In genomic region chr2:11637115-11637514, GRCm38 (mm10) we compare ENCODE assay signal across 17 mouse cellular contexts. TPM values are rescaled to one million over a fixed set of nuclear protein-coding genes. Genes with fewer than 3 reads are reported as not detected.
A peak's percentile ranks its signal among the peaks of the same experiment; 100 is the strongest.
DNase-seq lines count a peak whose midpoint lies in the region; ATAC-seq and TF ChIP-seq lines count a peak whose summit lies in the region.
"Had no signal": no experiment of that assay in that cellular context is flagged by ENCODE, and none has a peak within 500 bp of the region (broad histone marks: within the 10 kb centered on the region; RNA-seq: fewer than 3 reads in every experiment).

No protein-coding gene starts in this region.

- peak overlapping the region; percentile 91 for H3K4me2 ChIP-seq in CH12.LX (ENCODE audit: insufficient read depth, low read depth, poor library complexity, severe bottlenecking)
- H3K4me2 ChIP-seq: embryonic facial prominence, embryonic 13.5 days; liver, embryonic 13.5 days; midbrain, embryonic 13.5 days had no signal

- H3K36me3 ChIP-seq in liver, adult 2 months (ENCODE audit: control insufficient read depth, insufficient read depth, low read length), result no peaks in the 10 kb centered on the region
- H3K36me3 ChIP-seq in CH12.LX (replicated peaks in 1 of 2; ENCODE audit: control insufficient read depth in 1 of 2, insufficient read depth in 1 of 2, low read length in 1 of 2), result no peaks in the 10 kb centered on the region
- H3K36me3 ChIP-seq in thymus, adult 2 months (ENCODE audit: control insufficient read depth, insufficient read depth, low read length), result no peaks in the 10 kb centered on the region
- H3K36me3 ChIP-seq: embryonic facial prominence, embryonic 13.5 days; liver, embryonic 13.5 days; midbrain, embryonic 13.5 days had no signal

- no peaks in the 10 kb centered on the region for H3K79me2 ChIP-seq in liver, adult 2 months (ENCODE audit: control insufficient read depth, insufficient read depth, low read length)
- H3K79me2 ChIP-seq in CH12.LX (replicated peaks; ENCODE audit: control insufficient read depth, extremely low read depth, insufficient read depth, poor library complexity, severe bottlenecking), result no peaks in the 10 kb centered on the region

- H3K4me1 ChIP-seq in liver, adult 2 months (ENCODE audit: control insufficient read depth, insufficient read depth, low read length), result no peaks in the 10 kb centered on the region
- H3K4me1 ChIP-seq in CH12.LX (ENCODE audit: control insufficient read depth in 1 of 2, insufficient read depth in 2 of 2), result peaks cover 29 to 48% of the 10 kb centered on the region in 2 experiments
- peaks cover 23% of the 10 kb centered on the region for H3K4me1 ChIP-seq in thymus, adult 2 months (replicated peaks; ENCODE audit: control insufficient read depth, insufficient read depth, low read length)
- H3K4me1 ChIP-seq: embryonic facial prominence, embryonic 13.5 days; liver, embryonic 13.5 days; midbrain, embryonic 13.5 days had no signal

- TF ChIP-seq RAD21 in CH12.LX (IDR thresholded peaks at IDR 0.05; ENCODE audit: low read depth, low read length), result no peak

- H3K27me3 ChIP-seq in liver, adult 2 months (ENCODE audit: control insufficient read depth, insufficient read depth, low read length), result no peaks in the 10 kb centered on the region
- H3K27me3 ChIP-seq in CH12.LX (replicated peaks), result no peaks in the 10 kb centered on the region
- no peaks in the 10 kb centered on the region for H3K27me3 ChIP-seq in thymus, adult 2 months (ENCODE audit: control insufficient read depth, insufficient read depth, low read length)
- H3K27me3 ChIP-seq: embryonic facial prominence, embryonic 13.5 days; liver, embryonic 13.5 days; midbrain, embryonic 13.5 days had no signal

- H3K27ac ChIP-seq in liver, adult 2 months (replicated peaks; ENCODE audit: insufficient read depth, low read depth, low read length), result no peak overlapping the region
- peak overlapping the region; percentile 97 for H3K27ac ChIP-seq in CH12.LX (ENCODE audit: insufficient read depth, low read depth)
- peak overlapping the region; percentile 95 for H3K27ac ChIP-seq in thymus, adult 2 months (ENCODE audit: control insufficient read depth, insufficient read depth, low read length)
- H3K27ac ChIP-seq: embryonic facial prominence, embryonic 13.5 days; heart, adult 2 months; liver, embryonic 13.5 days; midbrain, embryonic 13.5 days had no signal

- DNase-seq in liver, adult 2 months (ENCODE audit: extremely low read depth, low read depth, low spot score), result peak; percentile 8
- DNase-seq in liver (no peak), CH12.LX (ENCODE audit: extremely low read depth) (peak; percentile 93)
- DNase-seq in thymus, adult 2 months, result peak; percentile 47
- no peak for DNase-seq in gastrocnemius, postnatal 10 days
- DNase-seq in left cerebral cortex, adult 11 months (ENCODE audit: low spot score), result no peak
- no peak for DNase-seq in frontal cortex, postnatal 25 days (ENCODE audit: low spot score in 2 of 2)
- DNase-seq: cerebellum, adult 2 months; liver, embryonic 13.5 days had no signal

- no peak overlapping the region for H3K9ac ChIP-seq in liver, adult 2 months (ENCODE audit: low read depth, low read length)
- H3K9ac ChIP-seq in CH12.LX (ENCODE audit: insufficient read depth, low read depth), result peak overlapping the region; percentile 85
- H3K9ac ChIP-seq: embryonic facial prominence, embryonic 13.5 days; liver, embryonic 13.5 days; midbrain, embryonic 13.5 days had no signal

- ATAC-seq in inflammation-experienced regulatory T-cells, adult 6 months, result peak; percentile 38
- ATAC-seq: forebrain, embryonic 14.5 days; midbrain, embryonic 13.5 days had no signal

- WGBS in liver, adult 2 months, result 66% methylated on average over 1 of the region's 1 CpGs
- 0% methylated on average over 1 of the region's 1 CpGs for WGBS in thymus, adult 2 months

- no peak for TF ChIP-seq CTCF in liver, adult 2 months (IDR thresholded peaks at IDR 0.05; ENCODE audit: low read depth, low read length)
- TF ChIP-seq CTCF in CH12.LX (conservative IDR thresholded peaks at IDR 0.05 in 1 of 2, IDR thresholded peaks at IDR 0.05 in 1 of 2; ENCODE audit: low read depth in 2 of 2, low read length in 2 of 2), result no peak
- TF ChIP-seq CTCF in thymus, adult 2 months (IDR thresholded peaks at IDR 0.05; ENCODE audit: borderline replicate concordance, control insufficient read depth, extremely low read depth, insufficient read depth, low read length, poor library complexity), result no peak

- H3K4me3 ChIP-seq in liver, adult 2 months (ENCODE audit: insufficient read depth, low read depth, low read length), result no peak overlapping the region
- H3K4me3 ChIP-seq in CH12.LX (replicated peaks in 1 of 3; ENCODE audit: low read depth in 2 of 3, low read length in 2 of 3, poor library complexity in 1 of 3), result no peak overlapping the region
- no peak overlapping the region for H3K4me3 ChIP-seq in thymus, adult 2 months (ENCODE audit: control insufficient read depth, insufficient read depth, low read length)
- H3K4me3 ChIP-seq: embryonic facial prominence, embryonic 13.5 days; heart, adult 2 months; liver, embryonic 13.5 days; midbrain, embryonic 13.5 days had no signal

- H3K9me3 ChIP-seq in CH12.LX (replicated peaks; ENCODE audit: low read length), result peaks cover 6% of the 10 kb centered on the region
- H3K9me3 ChIP-seq: embryonic facial prominence, embryonic 13.5 days; liver, embryonic 13.5 days; midbrain, embryonic 13.5 days had no signal

- TF ChIP-seq POLR2A in liver, adult 2 months (IDR thresholded peaks at IDR 0.05; ENCODE audit: extremely low read depth, insufficient read depth, low read length), result no peak
- TF ChIP-seq POLR2A in CH12.LX (IDR thresholded peaks at IDR 0.05; ENCODE audit: low read depth, low read length), result peak; percentile 42; the same call in 1 of the 2 replicates
- TF ChIP-seq POLR2A in thymus, adult 2 months (IDR thresholded peaks at IDR 0.05; ENCODE audit: control insufficient read depth, extremely low read depth, insufficient read depth, low read length, poor library complexity), result no peak

- dilution Hi-C loops in CH12.LX (cut with MboI; ENCODE audit: extremely low pct_ligation_motif_present, extremely low pct_unique_long_range_greater_than_20kb, low sequenced_read_pairs), result no loop called here

- in situ Hi-C loops in CH12.LX (cut with MboI; ENCODE audit: low pct_ligation_motif_present, low pct_unique_long_range_greater_than_20kb, low sequenced_read_pairs), result no loop called here

- peak; percentile 91 for TF ChIP-seq EP300 in CH12.LX (IDR thresholded peaks at IDR 0.05; ENCODE audit: low read length)

TF ChIP-seq in CH12.LX, 34 proteins besides CTCF, POLR2A, EP300 and RAD21 (continues in another document):
- TF ChIP-seq MEF2A (IDR thresholded peaks at IDR 0.05; ENCODE audit: borderline replicate concordance, low read depth, low read length) (peak; percentile 81; the same call in 1 of the 2 replicates), IRF4 (IDR thresholded peaks at IDR 0.05; ENCODE audit: low read depth, low read length) (peak; percentile 87), SMC3 (IDR thresholded peaks at IDR 0.05; ENCODE audit: low read depth, low read length) (no peak; the same call in 1 of the 2 replicates), TBP (conservative IDR thresholded peaks at IDR 0.05; ENCODE audit: low read depth, low read length) (peak; percentile 82), TCF12 (IDR thresholded peaks at IDR 0.05; ENCODE audit: low read depth, low read length) (peak; percentile 70), SIN3A (IDR thresholded peaks at IDR 0.05; ENCODE audit: low read length) (peak; percentile 11; the same call in 1 of the 2 replicates), JUND (conservative IDR thresholded peaks at IDR 0.05; ENCODE audit: low read depth, low read length) (peak; percentile 13; the same call in 1 of the 2 replicates), JUN (IDR thresholded peaks at IDR 0.05; ENCODE audit: insufficient read depth, low read depth, low read length) (peak; percentile 39), ZNF384 (IDR thresholded peaks at IDR 0.05; ENCODE audit: low read depth, low read length) (0 out of 2 replicates have a peak, but pooled peaks have one; percentile 18), ZKSCAN1 (IDR thresholded peaks at IDR 0.05; ENCODE audit: borderline replicate concordance, low read depth, low read length) (no peak), MYC (IDR thresholded peaks at IDR 0.05; ENCODE audit: low read depth, low read length) (peak; percentile 98), ETS1 (conservative IDR thresholded peaks at IDR 0.05; ENCODE audit: low read depth, low read length) (peak; percentile 65), HCFC1 (IDR thresholded peaks at IDR 0.05; ENCODE audit: low read depth, low read length) (peak; percentile 25; the same call in 1 of the 2 replicates), BHLHE40 (IDR thresholded peaks at IDR 0.05; ENCODE audit: low read depth, low read length) (peak; percentile 65), MAX (IDR thresholded peaks at IDR 0.05; ENCODE audit: low read length) (peak; percentile 91)

RNA-seq across cellular contexts. Expression of gene Il2ra, which starts 5.5 kb away (rescaled TPM):
- 0.07 and 0.09 TPM in 2 replicates for total RNA-seq in liver, adult 2 months (2014; rRNA removed)
- polyA plus RNA-seq in liver, adult 2 months (2012; rRNA removed), result 0.04 TPM in 2 replicates
- total RNA-seq in CH12.LX (2012; rRNA removed) (5.5 and 6.0 TPM in 2 replicates), CH12.LX (2014; rRNA removed) (4.8 and 6.3 TPM in 2 replicates)
- 8.7 and 8.8 TPM in 2 replicates for polyA plus RNA-seq in CH12.LX (2012; ENCODE audit: insufficient read length, low read depth)
- 100 to 1,000 TPM in 2 of 3 experiments, 10 to 100 TPM in 1; 79.6 to 261 (median 234) TPM for polyA plus RNA-seq in inflammation-experienced regulatory T-cells, adult 6 months (2017; shearing (Covaris generic))
- polyA plus RNA-seq in thymus, adult 2 months (2012; rRNA removed), result 19.5 and 19.7 TPM in 2 replicates
- under 1 TPM; 0.14 to 0.16 TPM for total RNA-seq in gastrocnemius, postnatal 10 days (2021)
- total RNA-seq: ES-E14 had no signal
- polyA plus RNA-seq: embryonic facial prominence, embryonic 13.5 days; forebrain, embryonic 14.5 days; liver, embryonic 13.5 days; stomach, embryonic 14.5 days had no signal

RNA-seq across cellular contexts. Expression of gene Gm17490, which starts 11.1 kb away (rescaled TPM):
- total RNA-seq in liver, adult 2 months (2014; rRNA removed), result not detected in 2 replicates
- polyA plus RNA-seq in liver, adult 2 months (2012; rRNA removed), result not detected in 2 replicates
- total RNA-seq in CH12.LX (2012; rRNA removed) (not detected in 2 replicates), CH12.LX (2014; rRNA removed) (not detected in 2 replicates)
- not detected in 2 replicates for polyA plus RNA-seq in CH12.LX (2012; ENCODE audit: insufficient read length, low read depth)
- not detected for polyA plus RNA-seq in inflammation-experienced regulatory T-cells, adult 6 months (2017; shearing (Covaris generic))
- not detected in 2 replicates for polyA plus RNA-seq in thymus, adult 2 months (2012; rRNA removed)
- not detected for total RNA-seq in gastrocnemius, postnatal 10 days (2021)
- total RNA-seq: ES-E14; heart, adult 2 months; left cerebral cortex, adult 18-20 months had no signal
- polyA plus RNA-seq: cerebellum, adult 2 months; embryonic facial prominence, embryonic 13.5 days; forebrain, embryonic 14.5 days; heart, adult 2 months; liver, embryonic 13.5 days; midbrain, embryonic 13.5 days; stomach, embryonic 14.5 days had no signal

RNA-seq across cellular contexts. Expression of gene Rbm17, which starts 33.2 kb away (rescaled TPM):
- total RNA-seq in liver, adult 2 months (2014; rRNA removed), result 49.7 and 73.6 TPM in 2 replicates
- polyA plus RNA-seq in liver, adult 2 months (2012; rRNA removed), result 19.5 and 21.6 TPM in 2 replicates
- 199 and 248 TPM in 2 replicates for total RNA-seq in CH12.LX (2012; rRNA removed)
- 239 and 244 TPM in 2 replicates for total RNA-seq in CH12.LX (2014; rRNA removed)
- 344 and 405 TPM in 2 replicates for polyA plus RNA-seq in CH12.LX (2012; ENCODE audit: insufficient read length, low read depth)
- 10 to 100 TPM; 31.6 to 40.5 (median 38.6) TPM for polyA plus RNA-seq in inflammation-experienced regulatory T-cells, adult 6 months (2017; shearing (Covaris generic))
- 83.6 and 84.8 TPM in 2 replicates for polyA plus RNA-seq in thymus, adult 2 months (2012; rRNA removed)
- total RNA-seq in gastrocnemius, postnatal 10 days (2021), result 10 to 100 TPM; 63.3 to 69.8 TPM

Comparison
In these comparisons a context has a peak if more than half of its experiments do, and no peak if none do; other contexts are left out.
1. DNase-seq: peak in liver, adult 2 months (single experiment), CH12.LX (single experiment) and thymus, adult 2 months (single experiment); none in liver (single experiment), gastrocnemius, postnatal 10 days (single experiment), left cerebral cortex, adult 11 months (single experiment) and frontal cortex, postnatal 25 days (0 of 2).